Mouse (Mus musculus) cerebellum, adult 18-20 months (tissue): Measurements from ENCODE around the gene Chrna7.

ENCODE experiments used
- DNase-seq, 2 experiments: peaks; one replicate each; pipeline ENCODE4 v3.0.0; 2021

Gene Chrna7

DNA sequence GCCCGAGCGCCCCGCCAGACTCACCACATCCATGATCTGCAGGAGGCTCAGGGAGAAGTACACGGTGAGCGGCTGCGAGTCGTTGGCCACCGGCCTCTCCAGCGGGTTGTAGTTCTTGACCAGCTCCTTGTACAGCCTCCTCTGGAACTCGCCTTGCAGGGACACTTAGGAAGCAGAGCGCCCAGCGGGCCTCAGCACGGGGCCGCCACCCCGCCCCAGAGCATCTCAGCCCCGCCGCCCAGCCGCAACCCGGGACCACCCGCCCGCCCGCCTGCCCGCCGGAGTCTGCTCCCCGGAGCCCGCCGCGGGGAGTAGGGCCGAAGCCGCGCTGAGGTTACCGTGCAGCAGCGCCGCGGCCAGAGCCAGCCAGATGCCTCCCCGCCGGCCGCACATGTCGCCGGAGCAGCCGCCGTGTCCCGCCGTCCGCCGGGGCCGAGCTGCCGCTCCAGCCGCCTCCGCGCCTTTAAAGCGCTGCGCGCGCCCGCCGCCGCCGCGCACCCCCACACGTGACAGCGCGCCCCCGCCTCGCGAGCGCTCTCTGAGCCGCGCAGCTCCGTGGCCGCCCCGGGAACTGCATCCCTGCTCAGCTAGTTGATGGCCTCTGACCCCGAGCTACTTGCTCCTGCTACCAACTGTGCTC, at the start of gene Chrna7:
Gene Chrna7 (minus strand): TSS at position 486 of the 640 bp plus-strand sequence.
- peak; percentile 86 to 93 for DNase-seq

DNA sequence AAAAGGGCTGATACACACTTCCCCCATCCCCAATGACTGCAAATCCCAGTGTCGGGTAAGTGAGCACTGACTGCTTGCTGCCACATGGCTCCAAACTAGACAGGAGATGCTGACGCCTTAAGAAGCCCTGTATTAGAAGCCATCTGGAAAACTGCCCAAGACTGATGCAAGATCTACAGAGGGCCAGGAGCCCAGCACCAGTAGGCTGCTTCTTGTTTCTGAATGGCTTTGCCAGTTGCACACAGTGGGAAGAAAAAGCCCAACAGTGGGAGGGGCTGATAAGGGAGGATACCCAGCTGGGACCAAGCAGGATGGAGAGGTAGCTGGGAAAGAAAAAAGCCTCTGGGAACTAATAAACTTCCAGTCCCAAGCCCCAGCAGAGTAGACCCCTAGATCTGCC, 37.0 kb upstream of the Chrna7 start:
- no peak for DNase-seq

DNA sequence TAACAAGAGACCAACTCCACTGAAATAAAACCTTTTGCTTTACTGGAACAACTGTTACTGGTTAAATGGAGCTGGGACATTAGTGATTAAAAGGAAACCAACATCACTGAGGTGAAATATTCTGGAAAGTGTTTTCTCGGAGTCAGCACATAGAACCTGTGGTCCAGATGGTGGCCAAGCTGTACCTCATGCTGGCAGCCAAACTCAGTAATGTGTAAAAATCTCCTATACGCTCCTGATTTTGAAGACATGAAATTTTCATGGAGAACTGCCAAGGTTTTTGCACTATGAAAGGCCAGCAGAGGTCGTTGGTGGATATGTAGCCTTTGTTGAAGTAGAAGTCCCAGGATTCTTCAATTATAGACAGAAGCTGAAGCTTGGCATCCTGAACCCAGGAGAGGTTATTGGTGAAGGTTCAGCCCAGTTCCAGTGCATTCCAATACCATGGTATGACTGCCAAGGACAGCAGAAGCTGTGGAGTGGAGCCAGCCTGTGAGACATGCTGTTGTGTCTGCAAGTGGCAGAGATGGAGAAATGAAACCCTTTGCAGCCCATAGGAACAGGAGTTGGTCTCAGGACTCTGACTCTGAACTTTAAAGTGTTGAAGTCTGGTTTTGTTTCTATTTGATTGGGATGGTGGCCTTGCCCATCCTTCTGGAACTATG, 25.6 kb upstream of the Chrna7 start:
- peak; percentile 77 to 82 for DNase-seq

DNA sequence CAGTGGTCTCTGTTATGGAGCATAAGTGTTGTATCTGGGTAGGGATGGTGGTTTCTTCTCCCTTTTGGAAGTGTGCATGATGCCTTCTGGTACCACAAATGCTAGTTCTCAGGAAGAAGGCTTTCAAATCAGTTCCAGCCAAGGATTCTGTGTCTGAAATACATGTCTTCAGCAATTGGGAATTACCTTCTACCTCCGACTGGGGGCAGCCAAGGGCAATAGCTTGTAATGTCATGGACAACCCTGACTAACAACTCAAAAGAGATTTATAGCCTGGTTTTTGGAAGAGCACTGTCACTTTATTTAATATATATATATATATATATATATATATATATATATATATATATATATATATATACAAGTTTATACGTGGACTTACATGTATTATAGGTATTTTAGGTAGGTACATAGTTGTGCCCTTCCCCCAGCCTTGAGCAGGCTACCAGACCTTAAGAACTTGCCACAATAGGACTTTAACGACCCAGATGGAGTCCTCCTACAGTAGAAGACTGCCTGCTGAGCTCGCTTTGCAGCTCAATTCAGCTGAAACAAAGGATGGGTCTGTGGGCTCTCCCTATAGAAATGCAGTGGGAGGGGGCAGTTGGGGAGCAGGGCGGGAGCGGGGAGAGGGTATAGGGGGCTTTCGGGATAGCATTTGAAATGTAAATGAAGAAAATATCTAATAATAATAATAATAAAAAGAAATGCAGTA, 12.9 kb upstream of the Chrna7 start:
- DNase-seq, result no peak

DNA sequence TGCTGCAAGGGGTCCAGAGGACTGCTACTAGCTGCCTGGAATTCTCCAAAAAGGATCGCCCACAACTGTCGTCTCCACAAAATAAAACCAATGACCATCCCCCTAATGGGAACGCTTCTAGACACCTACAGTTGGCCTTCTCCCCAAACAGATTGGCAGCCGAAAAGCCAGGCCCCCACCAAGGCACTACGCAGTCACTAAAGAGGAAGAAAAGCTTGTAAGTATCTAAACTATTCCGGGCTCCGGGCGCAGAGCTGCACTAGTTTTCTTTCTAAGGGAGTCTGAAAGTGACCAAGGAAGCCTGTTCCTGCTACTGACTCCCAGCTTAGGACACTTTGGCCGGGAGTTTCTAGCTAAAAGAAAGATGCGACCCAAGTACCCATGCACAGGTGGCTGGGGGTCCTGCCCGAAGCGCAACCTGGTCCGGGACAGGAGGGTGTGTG, 707 bp downstream of the Chrna7 start:
- DNase-seq, result peak in 1 of 2 experiments; percentile 29

DNA sequence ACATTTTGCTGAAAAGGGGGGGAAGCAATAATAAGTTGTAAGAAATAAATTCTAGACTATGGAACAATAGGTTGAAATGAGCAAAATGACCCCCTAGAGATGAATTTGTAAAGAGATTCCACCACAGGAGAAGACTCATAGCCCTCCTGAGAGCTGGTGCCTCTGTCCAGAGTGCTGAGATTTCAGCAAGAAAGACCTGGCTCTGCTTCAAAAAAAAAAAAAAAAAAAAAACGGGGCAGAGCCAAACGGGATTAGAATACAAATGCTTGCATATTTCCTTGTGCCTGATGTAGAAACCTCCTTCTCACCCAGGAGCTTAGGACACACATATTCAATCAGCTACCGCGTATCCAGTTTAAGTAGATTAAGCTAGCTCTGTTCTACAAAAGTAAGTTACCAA, 2.9 kb downstream of the Chrna7 start:
- no peak for DNase-seq

DNA sequence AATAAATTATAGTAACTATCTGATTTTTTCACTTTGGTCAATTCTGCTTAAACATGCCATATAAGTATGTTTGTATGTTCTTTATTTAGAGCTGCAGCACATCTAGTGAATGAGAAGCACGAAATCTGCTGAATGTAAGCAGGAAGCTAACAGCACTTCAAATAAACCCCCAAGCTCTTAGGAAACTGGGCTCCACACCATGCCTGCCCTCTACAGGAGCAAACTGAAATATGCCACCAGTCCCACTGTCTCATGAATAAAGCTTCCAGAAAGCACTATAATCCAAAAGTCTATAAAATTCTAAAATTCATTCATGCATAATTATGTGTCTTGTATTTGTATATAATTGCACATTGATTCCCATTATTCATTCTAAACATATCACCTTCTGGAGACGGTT, 5.2 kb downstream of the Chrna7 start:
- no peak for DNase-seq

DNA sequence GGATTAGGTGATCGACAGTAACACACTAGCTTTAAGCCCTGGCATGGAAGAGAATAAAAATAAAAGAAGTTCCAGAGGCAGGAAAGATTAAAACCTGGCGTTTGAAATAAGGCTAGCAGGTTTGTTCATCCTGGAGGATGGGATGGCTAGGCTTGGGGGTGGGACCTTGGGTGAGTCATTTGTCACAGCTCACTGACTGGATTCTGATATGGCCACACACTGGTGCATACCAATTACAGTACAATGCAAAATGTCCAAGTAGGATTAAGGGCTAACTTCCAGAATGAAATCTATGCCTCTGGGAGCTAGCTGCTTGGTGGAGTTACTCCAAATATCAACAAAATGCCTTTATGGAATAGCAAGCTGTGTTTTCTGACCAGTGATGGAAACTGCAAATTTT, 16.8 kb downstream of the Chrna7 start:
- DNase-seq, result no peak

DNA sequence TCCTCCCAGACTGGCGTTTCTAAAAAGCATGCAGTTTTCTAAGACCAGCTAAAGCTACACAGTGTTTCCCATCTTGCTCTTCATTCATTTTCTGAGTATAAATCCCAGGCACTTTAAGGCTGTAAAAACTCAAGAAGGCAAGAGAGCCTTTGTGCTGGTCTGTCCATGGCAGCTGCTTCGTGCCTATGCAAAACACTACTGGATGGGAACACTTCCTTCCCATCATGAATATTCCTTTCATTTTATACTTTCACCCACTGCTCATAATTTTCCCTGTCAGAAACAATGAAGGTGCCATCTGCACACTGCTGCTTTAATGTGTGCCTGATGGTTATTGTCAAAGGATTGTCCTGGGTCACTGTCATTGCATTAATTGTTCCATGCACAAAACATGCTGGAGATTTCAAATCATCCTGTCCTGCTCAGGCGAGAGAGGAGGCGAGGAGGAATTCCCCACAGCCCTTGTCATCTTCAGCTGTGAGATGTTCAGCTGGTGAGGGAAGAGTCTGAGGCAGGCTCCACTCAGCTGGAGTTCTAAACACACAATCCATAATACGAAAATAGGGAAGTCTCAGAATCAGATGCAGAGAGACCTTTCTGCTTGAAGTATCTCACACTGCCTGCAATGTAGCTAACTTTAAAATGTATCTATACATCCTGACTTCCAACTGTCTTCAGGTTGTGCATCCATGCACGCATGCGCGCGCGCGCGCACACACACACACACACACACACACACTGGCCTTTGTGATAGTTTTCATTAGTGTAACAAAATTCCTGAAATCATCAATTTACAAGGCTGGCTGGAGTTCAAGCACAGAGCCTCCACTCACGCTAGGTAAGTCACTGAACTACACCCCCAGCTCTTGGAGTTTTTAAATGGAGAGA, 22.5 kb downstream of the Chrna7 start:
- no peak for DNase-seq

DNA sequence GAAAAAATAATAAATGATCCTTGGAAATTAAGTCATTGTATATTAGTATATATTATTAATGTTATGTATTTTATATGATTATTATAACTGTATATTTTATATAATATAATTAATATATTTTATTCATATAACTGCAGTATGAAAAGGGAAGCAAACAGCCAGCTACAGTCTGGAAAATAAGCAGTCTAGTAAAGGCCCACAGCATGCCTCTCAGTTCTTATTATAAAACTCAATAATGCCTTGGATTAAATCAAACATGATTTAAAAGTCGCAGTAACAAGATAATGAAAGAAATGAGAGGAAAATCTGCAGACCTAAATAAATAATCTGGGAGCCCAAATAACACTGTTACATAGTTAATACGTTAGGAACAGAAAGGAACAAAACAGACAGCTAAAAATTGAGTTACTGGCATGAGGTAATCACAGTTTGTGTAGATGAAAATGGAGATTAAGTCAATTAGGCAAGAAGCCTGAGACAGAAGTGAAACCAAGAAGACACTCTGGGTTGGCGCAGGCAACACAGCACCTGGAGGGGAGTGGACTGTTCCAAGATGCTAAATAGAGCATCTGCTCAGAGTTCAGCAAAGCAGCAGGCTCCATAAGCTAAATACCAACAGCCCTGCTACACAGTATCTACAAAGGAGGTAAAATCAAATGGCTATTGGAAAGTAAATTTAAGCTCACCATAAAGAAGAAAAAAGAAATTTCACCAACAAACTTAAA, 42.1 kb downstream of the Chrna7 start:
- peak; percentile 9 to 23 for DNase-seq

DNA sequence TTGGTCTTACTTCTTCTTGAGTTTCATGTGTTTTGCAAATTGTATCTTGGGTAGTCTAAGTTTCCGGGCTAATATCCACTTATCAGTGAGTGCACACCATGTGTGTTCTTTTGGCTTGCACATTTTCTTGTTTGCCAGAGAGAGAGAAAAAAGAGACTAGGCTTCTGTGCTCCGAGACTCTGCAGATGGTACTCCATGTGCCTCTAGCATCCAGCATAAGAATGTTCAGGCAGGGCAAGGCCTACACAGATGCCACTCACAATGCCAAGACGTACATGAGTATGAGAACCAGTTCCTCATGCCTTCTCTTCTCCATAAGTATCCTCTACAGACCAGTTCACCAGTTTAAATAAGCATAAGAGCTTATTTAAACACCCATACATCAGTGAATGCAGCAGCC, 47.8 kb downstream of the Chrna7 start:
- DNase-seq, result no peak

DNA sequence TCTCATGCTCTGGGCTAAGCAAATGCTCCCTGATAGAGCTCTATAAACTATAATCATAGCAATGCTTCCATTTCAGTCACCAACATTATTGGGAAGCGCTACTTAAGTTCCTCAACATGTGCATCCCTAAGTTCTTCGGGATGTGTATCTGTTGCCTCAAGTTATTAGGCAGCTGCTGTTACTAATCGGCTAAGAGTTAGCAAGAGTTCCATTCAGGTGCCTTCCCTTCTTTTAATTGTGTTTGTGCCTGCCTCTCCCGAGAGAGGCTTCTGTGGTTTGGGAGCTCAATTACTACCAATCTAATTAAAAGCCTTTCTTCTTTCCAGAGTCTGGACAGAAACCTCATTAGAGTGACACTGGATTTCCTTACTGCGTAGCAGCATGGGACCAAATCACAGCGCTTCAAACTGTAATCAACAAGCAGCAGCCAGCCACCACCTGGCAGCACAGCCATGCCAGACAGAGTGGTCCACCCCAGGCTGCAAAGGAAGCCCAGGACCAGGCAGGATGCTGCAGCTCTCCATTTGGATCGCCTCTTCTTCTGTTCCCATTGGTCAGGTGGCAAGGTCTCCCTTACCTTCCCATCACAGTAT, 50.0 kb downstream of the Chrna7 start:
- no peak for DNase-seq

DNA sequence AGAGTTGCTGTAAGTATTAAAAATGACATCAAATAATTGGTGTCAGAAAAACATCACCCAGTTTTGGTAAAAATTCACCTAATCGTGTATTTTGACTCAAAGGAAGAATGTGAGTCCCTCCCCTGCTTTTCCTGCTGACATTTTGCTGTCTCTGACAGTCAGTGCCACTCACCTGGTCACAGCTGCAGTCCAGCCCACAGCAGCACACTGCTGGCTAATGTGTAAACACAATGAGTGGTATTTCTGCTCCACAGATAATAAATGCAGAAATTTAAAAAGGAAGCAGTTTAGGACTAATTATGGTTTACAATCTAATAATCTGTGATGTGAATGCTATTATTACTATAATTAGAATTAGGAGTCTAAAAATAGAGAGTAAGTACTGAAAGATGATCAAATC, 59.1 kb downstream of the Chrna7 start:
- no peak for DNase-seq

DNA sequence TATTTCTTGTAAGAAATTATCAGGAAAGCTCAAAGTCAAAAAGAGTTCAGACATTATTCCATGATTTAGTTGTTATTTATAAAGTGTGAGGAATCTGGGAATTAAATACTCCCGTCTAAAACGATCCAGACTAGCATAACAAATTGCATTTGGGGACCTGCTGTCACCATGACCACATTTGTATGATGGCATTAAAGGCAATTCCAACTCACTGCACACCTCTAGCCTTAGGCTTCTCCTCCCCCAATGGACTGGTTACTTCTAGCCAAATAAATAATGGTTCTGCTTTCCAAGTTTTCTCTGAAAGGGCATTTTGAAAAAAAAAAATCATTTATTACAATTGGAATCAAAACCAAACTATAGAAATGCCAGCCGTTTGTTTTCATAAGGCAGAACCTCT, 63.6 kb downstream of the Chrna7 start:
- no peak for DNase-seq

DNA sequence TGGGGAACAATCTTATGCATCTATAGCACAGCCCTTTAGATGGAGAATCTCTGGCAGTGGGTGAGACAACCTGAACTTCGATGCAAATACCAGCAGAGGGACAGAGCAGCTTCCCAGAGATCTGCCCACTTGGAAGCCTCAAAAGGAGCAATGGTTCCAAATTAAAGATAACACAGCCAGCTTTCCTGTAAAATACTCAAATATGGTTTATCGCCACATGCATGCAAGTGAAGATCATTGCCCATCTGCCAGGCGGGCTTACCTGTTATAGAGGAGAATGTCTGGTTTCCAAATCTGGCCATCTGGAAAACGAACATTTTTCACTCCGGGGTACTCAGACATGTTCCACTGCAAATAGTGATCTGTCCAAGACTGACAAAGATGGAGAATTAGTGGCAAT, 64.0 kb downstream of the Chrna7 start:
- peak; percentile 19 to 31 for DNase-seq

DNA sequence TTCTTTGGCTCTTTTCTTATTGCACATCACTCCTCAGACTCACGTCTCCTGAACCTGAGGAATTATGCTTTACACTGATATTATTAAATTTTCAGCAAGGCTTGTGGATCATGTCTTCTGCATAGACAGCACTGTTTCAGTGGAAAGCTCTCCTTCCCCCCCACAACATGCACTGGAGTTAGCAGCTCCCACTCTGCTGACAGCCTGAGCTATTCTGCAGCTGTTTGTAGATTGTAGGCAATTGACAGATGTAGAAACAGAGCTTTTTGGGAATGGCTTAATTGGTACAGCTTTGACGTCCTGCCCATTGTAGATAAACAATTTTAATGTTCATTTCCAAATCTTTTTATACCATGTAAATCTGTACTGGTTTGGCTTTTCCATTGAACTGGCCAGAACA, 89.8 kb downstream of the Chrna7 start:
- DNase-seq, result no peak

DNA sequence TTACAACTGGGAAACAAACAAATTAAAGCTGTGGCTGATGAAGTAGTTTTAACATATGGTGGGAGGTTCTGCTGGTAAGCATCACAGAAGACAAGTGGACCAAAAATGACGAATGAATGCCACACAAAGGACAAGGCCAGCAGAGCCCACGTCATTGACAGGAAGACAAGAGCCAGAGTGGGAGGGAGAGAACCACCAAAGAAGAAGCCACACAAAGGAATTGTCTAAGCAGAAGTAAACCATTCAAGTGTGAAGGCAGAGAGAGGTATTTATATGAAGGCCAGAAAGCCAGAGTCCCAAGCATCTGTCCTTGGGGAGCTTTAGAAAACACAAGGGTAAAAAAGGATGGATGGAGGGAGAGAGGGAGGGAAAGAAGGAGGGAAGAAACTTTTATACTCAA, 98.7 kb downstream of the Chrna7 start:
- DNase-seq, result no peak

DNA sequence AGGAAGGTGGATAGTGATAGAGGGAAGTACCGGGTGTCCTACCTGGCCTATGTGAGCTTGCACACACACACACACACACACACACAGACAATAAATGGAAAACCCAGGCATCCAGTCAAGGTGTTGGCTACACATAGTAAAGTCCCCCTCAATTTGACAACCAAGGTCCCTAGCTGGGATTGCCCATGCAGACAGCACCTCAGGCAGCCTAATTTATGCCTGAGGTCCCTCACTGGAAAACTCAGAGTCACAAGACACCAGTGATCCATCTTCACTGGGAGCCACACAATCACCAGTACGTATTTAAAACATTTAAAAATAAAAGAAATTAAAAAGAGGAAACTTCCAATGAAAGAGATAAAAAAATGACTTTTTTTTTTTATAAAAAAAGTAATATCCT, 99.1 kb downstream of the Chrna7 start:
- DNase-seq, result no peak

DNA sequence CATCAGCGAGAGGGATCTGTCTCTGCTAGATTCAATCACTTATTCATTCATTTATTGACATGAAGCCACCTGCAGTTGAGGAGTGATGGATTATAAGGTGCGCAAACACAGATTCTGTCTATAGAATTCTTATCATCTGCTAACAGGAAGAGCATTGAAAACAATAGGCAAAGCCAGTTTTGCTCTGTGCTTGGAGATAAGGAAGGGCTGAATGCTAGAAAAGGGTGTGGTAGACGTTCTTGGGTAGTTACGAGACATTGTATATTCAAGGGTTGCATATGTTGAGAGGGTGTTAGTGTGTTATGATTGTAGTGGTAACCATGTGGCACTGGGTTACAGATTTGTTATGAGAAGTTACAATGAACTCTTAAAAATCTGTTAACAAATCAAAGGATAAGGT, 103.0 kb downstream of the Chrna7 start:
- no peak for DNase-seq

DNA sequence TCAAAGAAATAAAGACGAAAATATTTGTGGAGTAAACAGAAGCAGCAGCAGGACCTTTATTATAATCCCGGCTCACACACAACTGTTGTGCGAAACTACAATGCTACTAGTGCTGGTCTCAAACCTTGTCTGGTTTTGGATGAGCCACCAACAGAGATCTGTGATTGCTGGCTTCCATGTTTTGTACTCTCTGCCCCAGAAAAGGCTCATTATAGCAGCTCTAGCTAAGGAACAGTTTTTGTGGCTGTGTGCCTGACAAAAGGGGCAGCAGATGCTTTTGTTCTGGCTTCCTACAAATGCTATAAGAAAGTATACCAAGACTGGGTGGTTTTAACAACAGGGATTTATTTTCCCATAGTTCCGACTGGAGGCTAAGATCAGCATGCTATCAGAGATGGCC, 126.4 kb downstream of the Chrna7 start:
- no peak for DNase-seq

DNA sequence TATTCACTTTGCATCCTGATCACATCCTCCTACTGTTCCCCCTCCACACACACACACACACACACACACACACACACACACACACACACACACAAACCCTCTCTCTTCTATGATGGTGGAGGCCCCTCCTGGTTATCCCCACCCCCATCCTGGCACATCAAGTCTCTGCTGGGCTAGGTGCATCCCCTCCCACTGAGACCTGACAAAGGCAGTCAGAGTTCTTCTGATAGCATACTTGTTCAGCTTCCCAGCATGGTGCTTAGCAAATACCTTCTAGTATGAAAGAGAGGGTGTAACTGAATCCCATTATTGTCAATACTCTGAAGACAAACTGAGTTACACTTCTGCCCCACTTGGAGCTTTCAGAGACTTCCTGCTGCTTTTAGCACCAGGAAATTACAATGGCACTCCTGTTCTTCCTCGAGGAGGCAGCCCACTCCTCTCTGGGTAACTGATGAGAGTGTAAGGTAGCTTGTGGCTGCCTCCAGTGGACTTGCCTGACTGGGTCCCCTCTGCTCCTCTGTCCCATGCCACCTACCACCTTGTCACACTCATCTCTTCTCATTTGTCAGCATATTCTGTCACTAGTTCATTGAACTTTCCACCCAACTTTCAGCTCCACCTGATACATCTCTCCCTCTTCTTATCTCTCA, 127.9 kb downstream of the Chrna7 start:
- DNase-seq, result no peak

DNA sequence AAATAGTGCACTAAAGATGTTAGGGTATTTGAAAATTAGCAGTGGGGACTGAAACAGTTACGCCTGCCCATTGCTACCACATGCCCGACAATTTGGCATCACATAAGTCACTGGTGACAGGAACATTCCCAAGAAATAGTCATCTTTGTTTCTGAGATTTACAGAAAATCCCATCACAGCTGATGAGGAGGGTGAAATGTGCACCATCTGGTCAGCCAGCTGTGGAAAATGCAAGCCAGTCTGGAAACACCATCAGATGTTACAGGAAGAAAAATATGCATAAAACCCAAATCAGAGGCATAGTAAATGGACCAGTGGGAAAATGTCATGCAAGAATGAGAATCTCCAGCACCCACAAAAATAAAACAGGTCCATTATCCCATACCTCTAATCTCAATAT, 151.4 kb downstream of the Chrna7 start:
- no peak for DNase-seq
